Mouse (Mus musculus) spleen, postnatal 14 days (tissue): ENCODE results near the gene Bmx.

Experiments used
- DNase-seq, 2 experiments: peaks; one replicate each; pipeline ENCODE4 v3.0.0; 2021 to 2022; ENCODE audit warnings: low spot score in 2 of 2

The Bmx gene

DNA sequence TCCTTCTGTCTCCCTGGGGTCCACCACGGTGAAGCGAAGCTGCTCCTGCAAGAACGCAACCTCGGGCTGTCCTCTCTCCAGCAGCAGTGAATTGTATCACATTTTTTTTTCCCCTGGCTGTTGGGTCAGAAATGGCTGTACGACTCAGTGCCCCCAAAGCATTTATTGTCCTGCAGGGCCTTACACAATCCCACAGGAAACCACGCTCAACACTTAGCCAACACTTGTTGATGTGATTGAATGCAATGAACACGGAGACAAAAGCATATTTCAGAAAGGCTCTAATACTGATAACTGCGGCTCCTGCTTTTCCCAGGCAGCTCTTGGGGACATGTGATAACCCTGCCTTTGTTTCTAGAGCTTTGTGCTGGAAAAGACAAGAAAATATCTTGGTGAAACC is at the start of gene Bmx:
Gene Bmx (minus strand): TSS at position 137 of the 400 bp plus-strand sequence.
- DNase-seq = no peak

DNA sequence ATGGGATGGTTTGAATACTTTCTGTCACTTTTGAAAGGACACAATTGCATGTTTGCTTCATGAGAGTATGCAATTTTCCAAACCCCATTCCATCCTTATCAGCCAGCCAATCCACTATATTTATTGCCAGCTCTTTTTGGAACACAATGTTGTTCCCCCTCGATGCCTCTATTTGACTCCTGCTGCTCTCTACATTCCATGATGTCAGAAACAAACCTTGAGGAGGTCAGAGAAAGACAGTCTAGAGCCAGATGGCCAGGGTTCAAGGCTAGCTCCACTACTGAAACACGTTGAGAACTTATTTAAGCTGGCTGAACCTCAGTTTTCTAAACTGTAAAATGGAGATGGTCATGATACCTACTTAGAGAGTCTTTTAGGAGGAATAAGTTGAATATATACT is 48.3 kb upstream of the Bmx start:
- no peak for DNase-seq

DNA sequence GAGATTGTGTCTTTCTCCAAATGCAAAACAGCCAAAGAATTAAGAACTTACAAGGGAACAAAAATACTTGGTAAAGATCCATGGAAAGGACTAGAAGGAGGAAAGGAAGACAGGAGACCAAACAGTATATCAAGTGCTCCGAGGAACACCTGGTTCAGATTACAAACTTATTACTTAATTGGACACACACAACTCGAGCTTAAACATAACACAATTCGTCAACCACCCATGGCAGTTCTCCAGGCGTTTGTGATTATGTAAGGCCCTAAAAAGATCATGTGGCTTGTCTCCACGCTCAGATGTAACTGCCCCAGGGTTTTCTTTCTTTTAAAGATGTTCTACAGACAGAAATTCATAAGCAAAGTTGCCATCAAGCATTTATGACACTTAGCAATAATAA is 33.2 kb upstream of the Bmx start:
- no peak for DNase-seq

DNA sequence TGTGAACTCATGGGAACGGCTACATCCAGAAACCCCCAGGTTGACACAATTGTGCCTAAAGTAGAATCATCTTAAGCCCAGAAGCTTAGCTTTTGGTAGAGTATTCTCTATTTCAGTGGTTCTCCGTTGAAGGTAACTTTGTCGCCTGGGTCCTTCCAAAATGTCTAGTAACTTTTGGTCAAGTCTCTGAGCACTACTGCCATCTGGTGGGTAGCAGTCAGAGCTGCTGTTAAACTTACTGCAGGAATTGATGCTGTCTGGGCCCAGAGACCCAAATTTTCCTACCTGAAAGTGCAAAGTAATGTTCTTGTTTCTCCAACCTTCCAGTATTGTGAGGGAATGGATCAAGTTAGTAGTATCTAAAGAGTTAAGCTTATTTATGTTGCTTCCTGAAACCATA is 29.1 kb upstream of the Bmx start:
- DNase-seq = no peak

DNA sequence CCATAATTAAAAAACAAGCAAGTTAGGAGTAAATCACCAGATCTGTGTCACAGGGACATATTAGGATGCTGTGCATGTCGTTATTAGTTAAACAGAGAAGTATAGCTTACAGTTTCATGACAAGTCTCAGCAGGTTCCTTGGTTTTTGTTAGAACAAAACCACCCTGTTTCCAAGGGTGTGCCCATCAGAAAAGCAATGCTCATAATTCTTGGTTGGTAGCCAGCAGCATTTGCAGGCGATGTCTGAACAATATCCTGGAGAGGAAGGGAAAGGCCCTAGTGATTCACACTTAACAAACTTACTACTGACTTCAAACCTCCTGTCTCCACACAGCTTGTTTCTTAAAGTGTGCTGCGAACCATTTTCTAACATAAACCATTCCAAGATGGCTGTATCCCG is 25.8 kb upstream of the Bmx start:
- DNase-seq = no peak

DNA sequence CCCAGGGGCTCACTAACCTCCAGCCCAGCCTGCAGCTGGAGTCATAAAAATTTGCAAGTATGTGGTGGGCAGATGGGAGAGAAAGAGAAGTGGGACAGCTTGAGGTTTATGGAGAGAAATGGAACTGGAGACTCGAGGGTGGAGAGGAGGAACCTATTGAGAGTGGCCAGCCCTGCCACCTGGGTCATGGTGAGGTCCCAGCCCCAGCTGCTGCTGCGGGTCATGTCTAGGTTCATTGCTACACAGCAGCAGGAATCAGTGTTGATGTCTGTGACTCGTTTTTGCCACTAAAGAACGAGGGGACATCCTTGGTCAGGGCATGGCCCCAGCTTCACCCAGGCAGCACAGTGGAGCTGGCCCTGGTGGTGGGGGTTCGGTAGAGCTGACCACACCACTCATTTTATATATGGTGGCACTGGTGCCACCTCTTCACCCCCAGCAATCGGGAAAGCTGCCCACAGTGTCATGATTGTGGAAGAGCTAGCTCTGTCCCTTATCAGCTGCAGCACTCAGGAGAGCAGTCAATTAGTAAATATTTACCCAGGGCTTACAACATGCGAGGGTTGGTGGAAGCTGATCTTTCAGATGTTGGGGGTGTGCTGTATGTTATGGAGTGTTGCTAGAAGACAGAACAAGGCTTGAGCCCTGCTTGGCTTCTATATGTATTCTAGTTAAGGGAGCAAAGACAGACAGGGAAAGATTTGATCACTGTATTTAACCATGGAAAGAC is 23.1 kb upstream of the Bmx start:
- DNase-seq = no peak

DNA sequence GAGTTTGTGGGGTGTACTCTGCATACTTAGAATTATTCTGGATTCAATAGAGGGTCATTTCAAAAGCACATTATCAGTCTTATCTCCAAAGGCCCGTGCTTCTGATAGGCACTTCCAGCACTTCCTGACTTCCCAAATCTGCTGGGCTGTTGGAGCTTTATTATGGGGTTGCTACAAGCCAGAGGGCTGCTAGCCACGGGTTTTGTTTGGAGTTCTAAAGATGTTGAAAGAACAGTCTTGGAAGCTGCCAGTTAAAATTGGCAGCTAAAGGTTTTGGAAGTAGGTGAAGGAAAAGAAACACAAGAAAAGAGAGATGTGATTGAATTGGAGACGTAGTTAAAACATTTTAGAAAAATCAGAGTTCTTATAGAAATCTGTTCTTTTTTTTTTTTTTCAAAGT is 17.5 kb upstream of the Bmx start:
- no peak for DNase-seq

DNA sequence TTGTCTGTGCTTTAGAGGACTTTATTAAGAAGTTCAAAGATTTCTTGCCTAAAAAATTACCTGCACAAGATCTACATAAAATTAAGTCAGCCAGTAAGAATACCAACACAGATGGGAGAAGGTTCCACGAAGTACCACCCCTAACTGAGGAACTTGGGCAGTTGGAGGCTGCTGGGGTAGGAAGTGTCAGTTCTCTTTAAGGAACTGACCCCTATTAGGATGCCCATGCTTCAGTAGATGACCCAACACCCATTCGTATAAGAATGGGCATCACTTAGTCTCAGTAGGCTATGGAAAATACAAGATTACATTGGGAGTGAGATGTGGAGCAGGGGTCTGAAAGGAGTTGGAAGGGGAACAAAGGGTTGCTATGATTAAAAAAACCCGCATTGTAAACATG is 12.6 kb upstream of the Bmx start:
- no peak for DNase-seq

DNA sequence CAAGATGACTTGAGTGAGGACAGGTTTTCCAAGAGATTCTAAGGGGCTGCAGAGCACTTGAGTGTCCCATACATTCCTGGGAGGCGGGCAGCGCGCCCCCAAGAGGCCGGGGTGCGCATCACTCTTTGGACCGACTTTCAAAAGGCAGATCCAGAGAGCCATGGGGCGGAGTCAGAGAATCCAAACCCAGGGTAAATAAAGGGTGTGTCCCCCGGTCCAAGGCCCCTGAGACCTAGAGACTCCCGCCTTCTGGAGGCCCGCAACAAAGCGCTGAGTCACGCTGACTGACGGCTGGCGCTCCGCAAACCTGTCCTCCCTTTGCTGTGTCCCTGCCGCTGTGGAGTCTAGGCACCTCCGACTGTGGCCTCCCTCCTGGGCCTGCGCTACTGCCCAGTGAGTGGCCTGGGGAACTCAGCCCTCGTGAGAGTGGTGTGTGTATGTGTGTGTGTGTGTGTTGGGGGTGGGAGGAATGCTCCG is 11.3 kb upstream of the Bmx start, which contains the start of gene Pir:
Gene Pir (plus strand): TSS at position 87 of the 477 bp plus-strand sequence.
- DNase-seq = peak; percentile 49 to 59

DNA sequence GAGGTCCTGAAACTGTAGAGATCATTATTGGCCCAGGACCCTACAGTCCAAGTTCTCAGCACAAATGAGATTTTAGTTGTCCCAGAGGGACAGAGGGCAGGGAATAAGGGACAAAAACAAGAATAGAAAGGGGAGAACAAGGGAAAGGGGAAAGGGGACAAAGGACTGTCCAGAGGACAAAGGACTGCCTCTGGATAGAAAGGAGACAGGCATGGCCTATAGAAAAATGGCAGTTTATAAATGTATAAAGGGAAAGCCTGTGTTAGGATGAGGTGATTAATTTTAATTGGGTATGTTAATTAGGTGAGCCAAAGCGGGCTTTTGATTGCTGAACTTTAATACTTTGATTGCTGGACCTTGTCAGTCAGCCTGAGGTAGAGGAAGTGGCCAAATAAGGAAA is 6.9 kb upstream of the Bmx start:
- DNase-seq = no peak

DNA sequence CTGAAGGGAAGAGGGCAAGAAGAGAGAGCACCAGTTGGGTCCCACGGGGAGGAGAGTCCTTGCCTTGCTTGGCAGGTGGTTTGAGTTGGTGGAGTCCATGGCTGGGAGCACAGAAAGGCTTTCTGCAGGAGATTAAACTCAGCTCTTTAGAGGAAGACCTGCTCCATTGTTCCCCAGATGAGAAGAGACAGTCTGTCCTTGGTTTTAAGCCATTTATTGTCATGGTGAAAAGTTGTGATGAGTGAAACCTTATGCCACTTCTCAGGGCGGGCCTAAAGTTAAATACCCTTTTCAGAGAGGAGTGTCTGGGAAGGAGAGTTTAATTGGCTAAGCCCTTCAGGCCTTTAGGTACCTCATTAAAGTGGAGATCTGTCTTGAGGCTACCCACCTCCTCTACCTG is 4.3 kb upstream of the Bmx start:
- no peak for DNase-seq

DNA sequence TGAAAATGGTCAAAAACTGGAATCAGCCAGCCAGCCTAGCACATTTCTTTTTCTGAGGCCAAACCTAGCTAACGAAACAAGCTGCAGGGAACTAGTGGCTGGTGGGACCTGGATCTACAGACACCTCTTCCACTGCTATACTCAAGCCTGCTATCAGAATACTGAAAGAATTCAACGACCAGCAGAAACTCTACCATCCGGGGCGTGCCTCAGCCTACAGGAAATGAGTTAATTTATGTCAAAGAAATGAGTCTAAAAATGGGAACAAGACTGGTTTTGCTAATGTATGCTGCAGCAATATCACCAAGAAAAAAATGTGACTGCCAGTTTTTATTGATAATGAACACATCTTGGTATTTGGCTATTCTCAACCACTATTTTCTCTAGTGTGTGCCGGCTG is 669 bp upstream of the Bmx start:
- no peak for DNase-seq

DNA sequence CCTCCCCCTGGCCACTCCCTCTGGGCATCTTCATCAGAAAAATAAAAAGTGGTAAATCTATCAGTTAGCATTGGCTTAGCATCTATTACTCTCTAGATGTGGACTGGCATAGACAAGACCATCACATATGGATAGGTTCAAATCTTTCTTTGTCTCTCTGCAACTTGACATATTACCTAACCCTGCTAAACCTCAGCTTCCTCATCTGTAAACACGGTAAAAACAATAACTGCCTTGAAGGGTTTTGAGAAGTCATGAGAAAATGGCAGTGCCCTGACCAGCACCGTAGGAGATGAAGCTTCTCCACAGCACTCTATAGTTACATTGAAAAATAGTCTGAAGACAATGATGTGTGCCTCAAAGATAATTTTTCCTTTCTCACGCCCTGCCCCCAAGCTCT is 1.5 kb downstream of the Bmx start:
- no peak for DNase-seq

DNA sequence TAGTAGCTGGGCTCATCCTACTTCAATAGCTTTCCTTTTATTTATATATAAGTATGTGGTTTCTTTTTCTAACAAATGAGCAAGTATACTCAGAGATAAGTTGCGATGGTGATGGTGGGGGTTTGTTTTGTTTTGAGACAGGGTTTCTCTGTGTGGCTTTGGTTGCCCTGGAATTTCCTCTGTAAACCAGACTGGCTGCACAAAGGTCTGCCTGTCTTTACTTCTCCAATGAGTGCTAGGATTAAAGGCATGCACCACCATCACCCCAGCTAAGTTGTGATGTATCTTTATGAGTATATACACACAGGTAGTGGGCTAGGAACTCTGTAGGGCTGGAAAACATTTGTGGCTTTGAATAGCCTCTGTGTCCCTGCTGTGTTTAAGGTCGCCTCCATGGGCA is 11.3 kb downstream of the Bmx start:
- no peak for DNase-seq

DNA sequence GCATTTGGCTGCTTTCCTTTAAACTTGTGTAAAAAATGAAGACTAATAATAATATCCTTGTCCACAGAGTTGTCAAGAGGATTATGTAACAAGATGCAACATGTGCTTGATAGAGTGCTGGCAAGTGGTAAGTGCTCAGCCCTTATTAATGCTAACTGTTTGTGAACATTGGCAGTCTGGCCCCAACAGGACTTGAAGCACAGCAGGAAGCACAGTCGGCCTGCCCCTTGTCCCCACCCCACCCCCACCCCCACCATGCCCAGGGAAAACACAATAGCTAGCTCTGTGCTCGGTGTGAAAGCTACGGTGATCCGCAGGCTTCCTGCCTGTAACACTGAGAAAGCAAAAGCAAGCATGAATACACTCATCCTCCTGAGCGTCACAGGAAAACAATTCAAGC is 12.3 kb downstream of the Bmx start:
- DNase-seq = no peak

DNA sequence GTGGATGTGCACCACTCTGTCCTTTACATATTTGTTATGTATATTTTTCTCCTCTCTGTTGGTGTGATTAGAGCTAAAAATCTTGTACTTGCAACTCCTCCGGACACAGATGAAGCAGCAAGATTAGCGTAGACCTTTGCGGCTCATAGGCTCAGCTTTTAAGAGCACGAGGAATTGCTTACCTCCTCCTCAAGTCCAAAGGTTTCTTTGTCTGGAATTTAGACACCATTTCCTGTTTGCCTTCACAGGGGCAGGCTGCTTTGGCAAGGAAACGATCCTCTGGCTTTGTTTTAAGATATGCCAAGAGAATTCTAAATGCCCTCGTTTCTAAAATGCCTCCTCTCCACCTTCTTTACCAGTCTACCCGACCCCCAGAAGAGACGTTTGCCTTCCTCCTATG is 24.6 kb downstream of the Bmx start:
- no peak for DNase-seq

DNA sequence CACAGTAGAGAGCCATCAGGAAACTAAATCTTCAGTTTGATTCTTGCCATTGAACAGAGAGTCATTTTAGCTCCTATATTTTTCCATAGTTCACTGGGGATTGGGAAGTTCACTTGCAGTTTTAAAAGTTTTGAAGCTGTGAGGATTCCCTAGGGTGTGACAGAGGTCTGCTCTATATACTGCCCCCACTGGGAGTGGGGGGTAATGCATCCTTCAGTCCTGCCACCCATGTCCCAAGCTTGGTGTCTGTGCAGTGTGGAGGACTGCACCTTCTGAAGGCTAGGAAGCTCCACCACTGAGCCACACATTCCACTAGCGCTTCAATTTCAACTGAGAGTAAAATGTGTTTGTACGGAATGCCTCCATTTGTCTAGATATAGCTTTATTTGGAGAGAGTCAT is 36.0 kb downstream of the Bmx start:
- peak in 1 of 2 experiments; percentile 9 for DNase-seq

DNA sequence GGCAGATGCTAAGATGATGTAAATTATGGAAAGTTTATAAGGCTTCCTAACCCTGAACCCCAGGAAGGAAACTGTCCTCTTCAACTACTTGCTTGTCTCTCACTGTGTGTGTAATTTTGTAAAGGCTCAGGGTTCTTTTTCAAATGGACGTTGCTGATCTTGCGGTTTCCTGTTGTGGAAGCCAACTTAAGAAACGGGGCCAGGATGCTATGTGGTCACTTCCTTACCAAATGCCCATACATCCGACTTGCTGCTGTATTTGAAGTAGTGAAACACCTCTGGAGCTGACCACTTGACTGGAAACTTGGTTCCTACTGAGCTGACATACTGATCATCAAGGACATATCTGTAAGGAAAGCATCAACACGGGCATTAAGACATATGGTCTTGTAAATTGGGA is 57.4 kb downstream of the Bmx start:
- no peak for DNase-seq

DNA sequence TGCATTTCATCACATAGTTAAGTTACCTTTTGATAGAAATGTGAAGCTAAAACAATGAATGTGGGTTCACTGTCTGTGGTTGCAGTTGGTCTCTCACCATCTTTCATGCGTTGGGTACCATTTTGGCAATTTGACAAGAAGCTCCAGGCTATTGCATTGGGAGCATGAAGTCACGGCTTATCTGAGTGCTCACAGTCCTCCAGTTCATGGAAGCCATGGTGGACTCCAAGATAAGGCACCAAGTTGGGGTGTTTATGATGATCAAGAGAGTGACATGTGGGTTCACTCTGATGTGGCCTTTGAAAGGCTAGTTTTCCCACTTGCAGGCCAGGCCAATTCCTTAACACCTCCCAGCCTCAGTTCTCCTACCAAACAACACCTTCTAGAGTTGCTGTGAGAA is 60.3 kb downstream of the Bmx start:
- peak in 1 of 2 experiments; percentile 5 for DNase-seq

DNA sequence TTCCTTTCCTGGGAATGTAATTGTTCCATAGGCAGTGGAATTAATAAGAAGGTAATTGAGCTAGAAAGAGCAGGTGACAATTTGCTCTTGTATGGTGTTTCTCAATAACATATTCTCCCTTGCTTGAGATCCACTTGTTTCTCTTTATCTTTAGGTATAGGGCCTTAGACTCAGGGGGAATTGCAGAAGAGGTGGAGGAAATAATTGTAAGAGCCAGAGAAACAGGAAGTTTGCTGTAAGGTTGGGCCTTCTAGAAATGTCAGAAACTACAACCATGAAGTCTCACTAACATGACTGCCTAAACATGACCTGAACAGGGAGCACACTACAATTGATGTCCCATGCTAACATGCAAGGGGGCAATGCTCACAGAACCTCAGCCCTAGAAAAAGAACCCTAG is 68.1 kb downstream of the Bmx start:
- DNase-seq = no peak

DNA sequence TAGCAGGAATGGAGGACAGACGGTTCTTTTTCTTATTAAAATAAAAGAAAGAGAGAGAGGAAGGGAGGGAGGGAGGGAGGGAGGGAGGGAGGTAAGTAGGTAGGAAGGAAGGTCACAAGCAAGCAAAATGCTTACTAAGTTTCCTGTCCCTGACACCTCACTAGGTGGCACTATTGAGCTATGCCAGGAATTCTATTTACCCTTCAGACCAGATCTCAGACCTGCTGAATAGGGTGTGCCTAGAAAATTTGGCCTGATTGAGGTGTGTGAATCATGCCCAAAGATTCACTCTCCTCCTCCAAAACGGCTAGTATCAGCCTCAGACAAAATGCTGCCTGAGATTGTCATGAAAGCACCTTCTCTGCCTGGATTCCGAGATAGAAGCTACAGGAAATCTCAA is 74.1 kb downstream of the Bmx start:
- peak in 1 of 2 experiments; percentile 29 for DNase-seq

DNA sequence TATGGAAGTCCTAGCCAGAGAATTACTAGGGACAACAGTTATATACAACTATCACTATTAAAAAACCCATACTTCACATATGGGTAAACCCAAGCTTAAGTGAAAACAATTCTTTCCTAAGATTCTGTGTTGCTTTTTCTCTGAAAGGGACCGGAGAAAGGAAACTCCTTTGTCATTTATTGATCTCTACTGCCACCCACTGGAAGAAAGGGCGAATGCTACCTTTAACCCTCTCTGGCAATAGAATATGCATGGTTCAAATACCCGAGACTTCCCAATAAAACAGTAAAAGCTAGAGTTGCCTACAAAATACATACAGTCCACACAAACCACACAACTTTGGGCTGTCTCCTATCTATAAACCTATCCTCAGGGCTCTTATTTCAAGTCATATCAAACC is 78.2 kb downstream of the Bmx start:
- peak in 1 of 2 experiments; percentile 32 for DNase-seq

DNA sequence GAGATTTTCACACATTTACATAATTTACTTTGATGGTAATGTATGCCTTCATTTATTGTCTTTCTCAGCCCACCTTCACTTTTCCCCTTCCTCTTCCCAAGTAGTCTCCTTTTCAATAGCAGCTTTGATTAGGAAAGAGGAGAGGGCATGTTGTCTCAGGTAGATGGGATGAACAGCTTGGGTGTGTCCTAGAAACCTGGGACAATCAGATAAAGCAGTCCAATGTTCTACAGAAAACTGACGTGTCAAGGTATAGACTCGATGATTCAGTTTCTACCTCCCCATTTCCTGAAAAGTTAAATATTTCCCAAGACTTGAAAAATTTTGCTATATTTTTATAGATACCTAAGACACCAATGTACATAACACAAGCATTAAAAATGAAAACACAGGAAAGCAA is 79.1 kb downstream of the Bmx start:
- no peak for DNase-seq

DNA sequence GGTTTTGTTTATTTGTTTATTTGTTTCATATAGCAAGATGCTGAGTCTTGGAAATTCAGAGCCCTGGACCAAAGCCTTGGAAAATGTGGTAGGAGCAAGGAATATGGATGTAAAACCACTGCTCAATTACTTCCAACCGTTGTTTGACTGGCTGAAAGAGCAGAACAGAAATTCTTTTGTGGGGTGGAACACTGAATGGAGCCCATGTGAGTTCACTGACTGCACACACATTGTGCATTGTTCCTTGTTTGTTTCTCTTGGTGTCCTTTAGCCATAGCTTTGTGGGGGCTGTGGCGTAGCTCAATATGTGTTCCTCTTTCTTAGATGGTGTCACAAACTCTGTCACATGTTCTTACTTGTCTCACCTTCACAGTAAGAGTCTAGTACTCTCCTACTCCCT is 82.2 kb downstream of the Bmx start:
- DNase-seq = no peak
